Mouse (Mus musculus): Measurements from ENCODE around the gene Obscn. TPM values are rescaled to one million over a fixed set of nuclear protein-coding genes. Genes with fewer than 3 reads are reported as not detected.
"Not testable (repeated sequence)": the region's sequence is repeated elsewhere in the genome, so short reads cannot be mapped to it uniquely, and the experiment has no call there.

The Obscn gene
- total RNA-seq, 2 experiments from 2014 or later = 9.0 to 22.3 TPM

DNA sequence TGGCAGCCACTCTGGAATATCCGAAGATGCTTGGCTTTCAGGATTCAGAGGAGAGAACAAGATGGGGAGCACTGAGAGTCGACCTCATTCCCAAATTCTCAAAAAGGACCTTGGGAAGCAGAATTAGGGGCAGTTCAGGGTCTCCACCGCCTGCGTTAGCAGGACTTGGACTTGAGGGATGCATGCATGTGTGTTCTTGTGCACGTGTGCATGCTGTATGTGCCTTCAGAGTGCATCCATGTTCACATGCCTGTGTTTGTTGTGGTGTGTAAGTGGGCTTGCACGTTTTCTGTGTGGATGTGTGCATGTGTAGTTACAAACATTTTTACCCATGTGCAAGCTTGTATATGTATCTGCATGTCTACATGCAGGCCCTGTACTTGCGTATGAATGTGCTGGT is 172.0 kb downstream of the Obscn start:
- no peak for DNase-seq (ENCODE audit: low spot score in 2 of 2)

DNA sequence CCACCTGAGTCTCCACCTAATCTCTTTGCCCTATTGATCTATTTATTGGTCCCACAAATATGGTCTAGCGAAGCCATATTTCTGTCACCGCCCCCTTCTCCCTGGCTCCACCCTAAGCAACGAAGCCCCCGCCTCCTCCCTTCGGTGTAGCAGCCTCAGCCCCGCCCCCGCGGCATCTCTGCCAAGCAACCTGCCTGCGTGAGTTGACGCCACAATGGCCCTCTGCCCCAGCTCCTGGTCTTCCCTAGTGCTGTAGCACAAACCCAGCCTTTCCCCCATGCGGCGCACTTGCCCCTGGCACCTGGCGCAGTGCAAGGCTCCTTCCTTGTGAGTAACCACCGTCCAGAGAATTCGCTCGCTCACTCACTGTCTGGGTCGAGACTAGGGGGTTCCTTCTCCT is 172.7 kb downstream of the Obscn start:
- no peak for DNase-seq (ENCODE audit: low spot score in 2 of 2)

DNA sequence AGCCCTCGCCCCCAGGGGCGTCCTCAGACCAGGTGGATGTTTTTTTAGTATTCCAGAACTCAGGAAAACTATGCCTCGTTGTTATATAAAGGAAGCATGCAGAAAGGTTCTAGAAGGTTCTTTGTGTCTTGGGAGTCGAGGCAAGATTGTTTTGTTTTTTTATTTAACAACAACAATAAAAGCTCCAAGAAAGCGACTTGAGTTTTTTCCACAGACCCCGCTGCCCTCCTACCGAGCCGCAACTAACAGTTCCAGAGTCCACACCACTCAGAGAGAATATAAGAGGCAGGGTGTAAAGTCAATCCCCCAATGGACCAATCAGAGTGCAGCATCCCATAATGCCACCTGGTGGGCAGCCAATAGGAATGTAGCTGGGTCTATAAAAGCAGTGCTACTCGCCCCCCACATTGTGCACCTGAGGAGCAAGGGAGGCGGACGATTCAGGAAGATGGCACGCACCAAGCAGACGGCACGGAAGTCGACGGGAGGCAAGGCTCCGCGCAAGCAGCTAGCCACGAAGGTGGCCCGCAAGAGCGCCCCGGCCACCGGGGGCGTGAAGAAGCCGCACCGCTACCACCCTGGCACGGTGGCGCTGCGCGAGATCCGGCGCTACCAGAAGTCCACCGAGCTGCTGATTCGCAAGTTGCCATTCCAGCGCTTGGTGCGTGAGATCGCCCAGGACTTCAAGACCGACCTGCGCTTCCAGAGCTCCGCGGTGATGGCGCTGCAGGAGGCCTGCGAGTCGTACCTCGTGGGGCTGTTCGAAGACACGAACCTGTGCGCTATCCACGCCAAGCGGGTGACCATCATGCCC is 174.6 kb downstream of the Obscn start:
- DNase-seq (ENCODE audit: low spot score in 2 of 2) = no peak

DNA sequence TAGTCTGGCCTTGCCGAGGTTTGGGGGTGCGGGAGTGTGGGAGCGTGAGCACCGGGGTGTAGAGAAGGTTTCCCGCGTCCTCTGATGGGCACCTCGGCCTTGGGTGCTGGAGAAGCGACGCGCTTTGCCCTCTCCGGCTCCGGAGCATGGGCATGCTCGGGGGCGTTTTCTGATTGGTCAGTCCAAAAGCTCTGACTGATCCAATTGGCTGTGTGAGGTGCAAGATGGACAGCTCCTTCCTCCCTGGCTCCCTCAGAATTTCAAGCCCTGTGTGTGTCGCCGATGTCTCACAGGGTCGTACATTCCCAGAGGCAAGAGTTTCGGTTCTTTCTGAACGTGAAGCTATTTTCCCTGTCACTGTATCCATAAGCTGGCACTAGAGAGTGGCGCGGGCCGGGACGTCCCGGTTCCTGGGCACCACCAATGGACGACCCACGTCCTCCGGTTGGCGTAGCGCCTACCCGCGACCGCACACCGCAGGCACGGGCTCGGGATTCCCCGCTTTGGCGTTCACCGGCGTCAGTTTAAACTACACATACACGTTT is 176.2 kb downstream of the Obscn start:
- DNase-seq (ENCODE audit: low spot score in 2 of 2) = peak; percentile 50 to 53

DNA sequence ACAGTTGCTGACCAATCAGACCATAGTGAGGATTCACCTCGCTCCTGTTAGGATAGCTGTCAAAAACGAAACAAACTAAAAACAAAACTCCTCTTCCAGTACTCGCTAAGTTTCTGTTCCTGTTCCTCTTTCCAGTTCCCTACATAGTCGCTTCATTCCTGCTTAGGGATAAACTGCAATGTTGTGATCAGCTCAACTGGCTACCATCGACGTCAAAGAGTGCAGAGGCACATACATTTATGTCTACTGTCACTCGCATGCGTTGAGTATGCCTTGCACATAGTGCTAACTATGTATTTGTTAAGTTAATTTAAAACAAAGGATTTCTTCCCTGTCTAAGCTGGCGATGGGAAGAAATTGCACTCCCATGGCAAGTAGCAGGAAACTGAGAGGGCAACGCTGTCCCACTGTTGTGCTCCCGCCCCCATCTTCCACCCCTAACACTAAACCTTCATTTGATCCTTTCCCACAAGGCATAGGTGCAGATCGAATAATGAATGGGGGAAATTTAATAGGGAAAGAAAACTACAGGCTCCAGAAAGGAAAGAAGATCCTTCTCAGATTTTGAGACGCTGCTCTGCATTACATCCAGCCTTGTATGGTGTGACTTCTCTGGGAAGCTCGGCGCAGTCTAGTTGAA is 176.9 kb downstream of the Obscn start:
- DNase-seq (ENCODE audit: low spot score in 2 of 2) = no peak

DNA sequence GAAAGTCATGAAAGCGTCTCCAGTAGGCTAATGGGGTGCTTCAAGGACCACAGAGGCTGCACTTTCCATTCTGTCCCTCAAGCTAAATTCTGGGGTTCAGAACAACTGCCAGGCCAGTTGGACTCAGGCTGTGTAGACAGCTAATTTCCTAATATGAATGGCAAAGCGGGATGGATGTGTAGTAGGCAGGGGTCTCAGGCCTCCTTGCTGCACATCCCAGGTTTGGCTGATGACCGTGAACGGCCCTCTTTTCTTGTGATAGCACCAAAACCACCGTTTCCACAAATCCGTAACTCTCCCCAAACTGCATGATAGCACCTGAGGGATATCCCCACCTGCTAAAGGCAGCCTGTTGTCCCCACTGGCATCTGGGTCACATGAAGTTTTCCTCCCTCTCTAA is 177.7 kb downstream of the Obscn start:
- no peak for DNase-seq (ENCODE audit: low spot score in 2 of 2)

DNA sequence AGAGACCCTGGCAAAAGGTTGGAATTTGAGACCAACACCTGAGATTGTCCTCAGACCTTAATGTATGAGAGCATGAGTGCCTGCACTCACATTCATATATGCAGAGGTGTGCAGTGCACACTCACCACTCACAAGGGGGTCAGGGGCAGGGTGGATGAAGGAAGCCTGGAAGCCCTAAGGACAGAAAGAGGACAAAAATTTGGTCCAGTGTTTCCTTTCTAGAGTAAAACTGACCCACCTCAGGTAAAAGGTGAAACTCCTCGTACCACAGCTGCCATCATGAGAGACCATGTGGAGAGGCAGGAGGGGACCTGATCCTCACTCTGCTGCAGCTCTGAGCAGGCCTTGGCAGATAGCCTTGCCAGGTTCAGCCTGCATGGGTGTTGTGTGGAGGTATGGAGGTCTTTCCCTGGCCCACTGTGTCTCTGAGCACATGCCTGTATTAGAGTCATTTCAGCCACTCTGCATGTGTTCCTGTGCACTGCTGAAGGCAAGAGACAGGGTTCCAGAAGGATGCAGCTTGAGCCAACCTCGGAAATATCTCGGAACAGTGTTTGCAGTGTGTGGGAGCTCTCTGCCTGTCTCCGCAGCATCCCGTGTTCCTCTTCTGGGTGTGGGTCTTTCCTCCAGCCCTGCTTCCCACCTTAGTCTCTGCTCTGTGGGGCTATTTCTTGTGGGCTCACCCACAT is 178.8 kb downstream of the Obscn start:
- DNase-seq (ENCODE audit: low spot score in 2 of 2) = no peak

DNA sequence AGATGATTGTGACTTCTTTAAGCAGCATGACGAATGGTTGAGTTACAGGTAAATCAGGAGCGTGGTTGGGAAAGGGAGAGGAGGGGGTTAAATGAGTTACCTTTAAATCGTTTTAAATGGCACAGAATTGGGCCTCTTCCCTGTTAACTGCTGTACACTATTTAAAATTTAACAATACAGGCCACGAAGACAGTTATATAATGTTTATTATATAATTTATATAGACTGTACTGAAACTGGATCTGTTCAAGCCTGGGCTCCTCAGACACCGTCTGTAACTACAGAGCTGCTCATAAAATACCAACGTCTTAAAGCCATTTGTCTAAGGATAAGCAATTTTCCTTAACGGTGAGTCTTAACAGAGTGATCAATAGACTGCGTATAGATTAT is 180.3 kb downstream of the Obscn start:
- no peak for DNase-seq (ENCODE audit: low spot score in 2 of 2)

DNA sequence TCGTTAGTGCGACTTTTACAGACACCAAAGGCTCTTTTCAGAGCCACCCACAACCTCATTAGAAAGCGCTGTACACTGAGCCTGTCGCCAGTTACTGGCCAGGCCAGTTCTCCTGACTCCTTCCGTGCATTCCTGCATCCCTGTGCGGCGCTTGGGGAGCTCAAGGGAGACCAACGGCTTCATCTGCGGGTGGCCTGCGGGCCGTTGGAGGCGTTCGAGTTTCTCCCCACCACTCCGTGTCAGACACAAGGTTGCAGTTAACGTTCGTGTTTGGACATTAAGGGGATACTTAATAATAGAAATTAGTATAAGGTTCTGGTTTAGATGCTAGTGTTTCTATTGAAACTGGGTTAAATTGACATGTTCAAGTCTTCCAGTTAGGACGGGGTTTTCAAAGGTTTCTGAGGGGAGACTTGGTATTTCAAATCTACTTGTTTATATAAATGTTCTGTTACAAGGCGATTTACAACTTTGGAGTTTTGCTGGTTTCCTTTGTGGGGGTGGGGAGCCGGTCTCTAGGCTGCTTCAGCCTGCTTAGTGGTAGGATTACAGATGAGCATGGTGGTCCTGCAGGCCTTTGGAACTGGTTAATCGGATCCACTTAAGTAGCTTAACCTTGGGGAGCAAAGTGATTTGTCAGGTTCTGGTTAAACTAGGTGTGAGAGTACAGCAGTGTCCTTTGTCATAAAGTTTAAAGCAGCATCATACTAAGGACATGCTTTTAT is 180.9 kb downstream of the Obscn start:
- no peak for DNase-seq (ENCODE audit: low spot score in 2 of 2)

DNA sequence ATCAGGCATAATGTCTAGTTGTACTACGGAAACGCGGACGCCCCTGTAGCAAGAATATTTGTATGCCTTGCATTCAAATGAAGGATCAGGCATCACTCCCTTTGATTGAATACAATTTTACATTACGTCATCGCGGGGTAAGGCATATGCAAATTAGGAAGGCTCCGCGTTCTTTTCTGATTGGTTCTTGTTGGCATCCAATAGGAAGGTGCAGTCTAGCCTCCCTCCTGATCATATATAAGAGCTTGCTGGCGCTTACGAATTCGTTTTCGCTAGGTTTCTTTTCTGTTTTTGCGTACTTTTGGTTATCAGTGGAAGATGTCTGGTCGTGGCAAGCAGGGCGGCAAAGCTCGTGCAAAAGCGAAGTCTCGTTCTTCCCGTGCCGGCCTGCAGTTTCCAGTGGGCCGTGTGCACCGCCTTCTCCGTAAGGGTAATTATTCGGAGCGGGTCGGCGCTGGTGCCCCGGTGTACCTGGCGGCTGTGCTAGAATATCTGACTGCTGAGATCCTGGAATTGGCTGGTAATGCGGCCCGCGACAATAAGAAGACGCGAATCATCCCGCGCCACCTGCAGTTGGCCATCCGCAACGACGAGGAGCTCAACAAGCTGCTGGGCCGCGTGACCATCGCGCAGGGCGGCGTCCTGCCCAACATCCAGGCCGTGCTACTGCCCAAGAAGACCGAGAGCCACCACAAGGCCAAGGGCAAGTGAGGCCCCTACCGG is 181.6 kb downstream of the Obscn start, which contains the start of the genes Hist3h2a and Trim17:
TSS of gene Hist3h2a (plus strand) at position 266 of the 723 bp plus-strand sequence.
TSS of gene Trim17 (plus strand) at position 266 of the 723 bp plus-strand sequence.
- DNase-seq (ENCODE audit: low spot score in 2 of 2) = peak; percentile 51 to 57

DNA sequence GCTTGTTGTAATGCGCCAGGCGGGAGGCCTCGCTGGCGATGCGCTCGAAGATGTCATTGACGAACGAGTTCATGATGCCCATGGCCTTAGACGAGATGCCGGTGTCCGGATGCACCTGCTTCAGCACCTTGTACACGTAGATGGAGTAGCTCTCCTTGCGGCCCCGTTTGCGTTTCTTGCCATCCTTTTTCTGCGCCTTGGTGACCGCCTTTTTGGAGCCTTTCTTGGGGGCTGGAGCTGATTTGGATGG is 182.1 kb downstream of the Obscn start:
- DNase-seq (ENCODE audit: low spot score in 2 of 2) = not testable (repeated sequence)

DNA sequence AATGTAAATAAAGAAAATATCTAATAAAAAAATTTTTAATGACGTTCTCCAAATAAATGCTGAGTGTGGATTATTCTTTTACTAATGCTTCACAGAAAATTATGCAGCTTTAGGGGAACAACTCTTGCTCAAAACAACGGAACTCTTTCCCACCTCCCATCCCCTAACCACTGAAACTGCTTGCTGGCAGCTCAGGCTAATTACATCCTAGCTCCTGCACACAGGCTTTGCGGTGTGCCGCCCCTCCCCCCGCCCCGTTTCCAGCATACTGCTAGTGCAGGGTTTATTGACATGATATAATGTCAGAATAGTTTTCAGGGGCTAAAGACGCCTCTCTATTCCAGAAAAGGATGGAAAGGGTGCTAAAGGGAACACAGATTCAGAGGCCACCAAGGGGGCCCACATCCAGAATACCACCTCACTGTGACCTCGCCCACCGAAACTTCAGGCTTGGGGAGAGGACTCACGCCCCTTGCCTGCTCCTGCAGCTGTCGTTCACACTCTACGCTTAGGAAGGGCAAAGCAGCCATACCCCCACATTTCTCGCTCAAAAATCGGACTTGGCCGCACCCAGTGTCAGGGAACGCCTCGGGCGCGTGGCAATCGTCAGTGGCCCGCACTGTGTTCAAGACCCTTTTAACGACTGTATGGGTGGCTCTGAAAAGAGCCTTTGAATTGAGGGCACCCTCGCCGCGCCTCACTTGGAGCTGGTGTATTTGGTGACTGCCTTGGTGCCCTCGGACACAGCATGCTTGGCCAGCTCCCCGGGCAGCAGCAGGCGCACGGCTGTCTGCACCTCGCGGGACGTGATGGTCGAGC is 182.6 kb downstream of the Obscn start:
- no peak for DNase-seq (ENCODE audit: low spot score in 2 of 2)

DNA sequence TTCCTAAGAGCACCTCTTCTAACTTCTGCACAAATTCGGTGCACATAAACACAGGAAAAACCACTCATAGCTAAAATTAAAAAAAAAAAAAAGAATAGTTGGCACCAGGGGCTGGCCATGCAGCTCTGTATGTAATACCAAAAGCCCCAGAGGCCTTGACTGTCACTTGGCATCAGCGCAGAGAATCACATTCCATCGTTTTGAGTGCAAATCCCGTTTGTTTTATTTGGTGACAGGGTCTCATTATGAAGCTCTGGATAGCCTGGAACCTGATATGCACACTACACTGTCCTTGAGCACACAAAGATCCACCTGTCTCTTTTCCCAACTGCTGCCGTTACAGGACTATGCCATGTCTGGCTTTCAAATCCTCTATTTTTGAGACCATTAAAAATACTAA is 185.0 kb downstream of the Obscn start:
- no peak for DNase-seq (ENCODE audit: low spot score in 2 of 2)

DNA sequence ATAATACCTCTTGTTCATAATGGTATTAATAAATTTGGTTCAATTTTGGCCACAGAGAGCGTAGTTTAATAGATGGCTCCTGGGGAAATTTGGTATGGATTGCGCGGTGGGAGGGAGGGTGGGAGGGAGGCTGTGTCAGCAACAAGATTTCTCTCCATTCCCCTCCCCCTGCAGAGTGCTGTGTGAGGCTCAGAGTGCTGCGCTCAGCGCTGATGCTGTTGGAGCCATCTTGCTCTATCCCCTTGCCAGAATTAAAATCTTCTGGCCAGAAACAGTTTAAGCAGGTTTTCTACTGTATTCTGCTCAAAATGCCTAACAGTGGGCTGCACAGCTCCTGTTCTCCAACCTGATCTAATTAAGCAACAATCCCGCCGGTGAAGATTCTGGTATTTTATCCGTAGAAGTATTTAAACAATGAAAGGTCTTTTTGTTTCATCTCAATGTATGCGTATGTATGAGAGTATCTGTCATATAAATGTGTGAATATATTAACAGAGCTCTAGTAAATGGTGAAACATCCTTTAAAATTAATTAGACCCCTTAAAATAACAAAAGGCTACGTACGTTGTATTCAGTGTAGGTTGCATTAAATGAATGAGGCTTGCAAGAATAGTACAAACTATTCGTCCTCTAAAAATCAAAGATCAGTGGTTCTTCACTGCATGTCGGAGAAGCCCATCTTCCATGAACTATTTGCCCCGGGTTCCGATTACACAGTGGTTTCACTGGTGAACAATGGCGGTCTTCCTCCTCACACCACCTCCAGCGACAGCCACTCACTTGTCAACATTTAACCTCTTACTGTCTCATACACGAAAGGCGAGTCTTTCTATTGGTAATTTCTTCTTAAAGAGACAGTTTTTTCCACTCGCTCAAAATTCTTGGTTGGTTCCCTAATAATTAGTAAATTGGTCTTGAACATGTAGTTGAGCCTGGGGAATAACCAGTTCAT is 186.4 kb downstream of the Obscn start:
- DNase-seq (ENCODE audit: low spot score in 2 of 2) = no peak

DNA sequence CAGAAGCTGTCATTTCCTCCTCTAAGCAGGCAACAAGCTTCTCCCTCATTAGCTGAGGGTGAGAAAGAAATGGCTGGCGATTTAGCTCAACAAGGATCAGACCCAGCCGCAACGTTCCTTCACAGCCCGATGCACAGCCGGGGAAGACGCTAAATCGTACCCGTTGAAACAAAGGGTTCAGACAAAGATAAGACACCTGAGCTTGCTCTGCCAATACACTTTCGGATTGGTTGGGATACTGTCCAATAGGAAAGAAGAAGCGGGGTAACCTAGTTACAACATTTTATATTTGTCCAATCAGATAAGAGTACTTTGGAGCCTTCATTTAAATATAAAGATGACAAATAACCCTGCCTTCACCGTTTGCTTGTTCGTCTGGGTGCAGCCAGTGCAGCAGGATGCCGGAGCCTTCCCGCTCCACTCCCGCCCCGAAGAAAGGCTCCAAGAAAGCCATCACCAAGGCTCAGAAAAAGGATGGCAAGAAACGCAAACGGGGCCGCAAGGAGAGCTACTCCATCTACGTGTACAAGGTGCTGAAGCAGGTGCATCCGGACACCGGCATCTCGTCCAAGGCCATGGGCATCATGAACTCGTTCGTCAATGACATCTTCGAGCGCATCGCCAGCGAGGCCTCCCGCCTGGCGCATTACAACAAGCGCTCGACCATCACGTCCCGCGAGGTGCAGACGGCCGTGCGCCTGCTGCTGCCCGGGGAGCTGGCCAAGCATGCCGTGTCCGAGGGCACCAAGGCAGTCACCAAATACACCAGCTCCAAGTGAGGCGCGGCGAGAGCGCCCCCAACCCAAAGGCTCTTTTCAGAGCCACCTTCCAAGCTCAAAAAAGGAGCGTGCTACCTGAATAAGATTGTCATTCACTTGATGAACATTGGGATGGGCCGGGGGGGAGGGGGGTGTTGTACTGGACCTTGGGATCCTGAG is 187.4 kb downstream of the Obscn start, which contains the start of gene Hist3h2ba:
TSS of gene Hist3h2ba (plus strand) at position 379 of the 938 bp plus-strand sequence.
- no peak for DNase-seq (ENCODE audit: low spot score in 2 of 2)

DNA sequence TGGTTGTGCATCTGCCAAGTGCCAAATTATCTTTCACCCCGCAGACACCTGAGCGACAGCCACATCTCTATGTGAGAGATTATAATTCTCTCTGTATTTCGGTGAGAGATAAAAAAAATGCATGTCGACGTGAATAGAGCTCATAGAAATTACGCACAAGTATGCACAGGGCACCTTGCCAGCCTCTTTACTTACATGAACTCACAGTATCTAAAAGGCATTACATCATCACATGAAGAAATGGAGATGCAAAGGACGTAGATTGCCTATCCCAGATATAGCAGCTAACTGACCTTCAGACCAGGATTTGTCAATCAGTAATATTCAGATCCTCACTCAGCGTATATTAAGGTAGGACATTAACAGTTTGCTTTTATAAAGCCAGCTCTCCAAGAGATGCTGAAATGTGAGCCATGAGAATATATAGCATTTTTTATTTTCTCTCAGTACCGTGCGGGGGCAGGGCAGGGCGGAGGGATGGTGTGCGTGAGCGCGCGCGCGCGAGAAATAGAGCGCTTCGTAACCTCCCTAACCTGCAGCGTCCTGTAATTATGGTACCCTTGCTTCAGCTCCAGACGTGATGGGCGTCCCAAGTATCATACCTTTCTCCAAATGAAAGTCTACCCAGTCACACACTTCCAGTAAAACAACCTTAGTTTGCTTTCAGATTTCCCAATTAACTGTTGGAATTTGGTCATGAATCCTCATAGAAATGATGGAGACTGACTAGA is 188.2 kb downstream of the Obscn start:
- no peak for DNase-seq (ENCODE audit: low spot score in 2 of 2)

DNA sequence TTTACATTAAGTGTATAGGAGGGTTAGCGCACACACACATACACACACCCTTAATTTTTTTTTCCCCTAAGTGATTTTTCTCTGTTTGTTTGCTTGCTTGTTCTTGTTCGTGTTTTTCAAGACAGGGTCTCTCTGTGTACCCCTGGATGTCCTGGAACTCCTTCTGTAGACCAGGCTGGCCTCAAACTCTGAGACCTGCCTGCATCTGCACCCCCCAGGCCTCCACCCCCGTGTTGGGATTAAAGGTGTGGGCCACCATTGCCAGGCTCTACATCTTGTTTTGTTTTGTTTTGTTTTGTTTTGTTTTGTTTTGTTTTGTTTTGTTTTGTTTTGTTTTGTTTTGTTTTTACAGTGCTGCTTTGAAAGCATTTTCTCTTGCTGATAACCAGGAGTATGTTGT is 188.9 kb downstream of the Obscn start:
- DNase-seq (ENCODE audit: low spot score in 2 of 2) = no peak

Data from adrenal gland, postnatal 4 days (tissue).